Mouse (Mus musculus) C2C12 (cell line): ENCODE data around the gene Galnt12. TPM values are rescaled to one million over a fixed set of nuclear protein-coding genes. Genes with fewer than 3 reads are reported as not detected.

Experiments
- H3K27me3 ChIP-seq: one replicate; pipeline ENCODE4 v1.6.1; 2011; ENCODE audit not compliant: control insufficient read depth, insufficient read depth, insufficient read length
- H3K36me3 ChIP-seq: one replicate; pipeline ENCODE4 v1.6.1; 2011; ENCODE audit not compliant: control insufficient read depth, insufficient read depth
- H3K4me3 ChIP-seq: one replicate; pipeline ENCODE4 v1.5.1; 2011; ENCODE audit warnings: mild to moderate bottlenecking, control low read depth; ENCODE audit not compliant: poor library complexity, insufficient read depth, severe bottlenecking
- H3K79me2 ChIP-seq: one replicate; pipeline ENCODE4 v1.6.1; 2011; ENCODE audit not compliant: control insufficient read depth, insufficient read depth
- H3K79me3 ChIP-seq: one replicate; pipeline ENCODE4 v1.6.1; 2011; ENCODE audit warnings: low read depth, control low read depth
- H3ac ChIP-seq: one replicate; pipeline ENCODE3; 2011; ENCODE audit warnings: low read depth; ENCODE audit not compliant: control insufficient read depth, insufficient read length
- CEBPB ChIP-seq: IDR thresholded peaks from one replicate; pipeline ENCODE4 v1.6.1; 2011; ENCODE audit warnings: low read depth, mild to moderate bottlenecking, control low read depth, moderate library complexity
- CTCF ChIP-seq: IDR thresholded peaks from one replicate; pipeline ENCODE4 v1.5.1; 2011; ENCODE audit not compliant: control insufficient read depth, insufficient read depth, insufficient read length
- FOSL1 ChIP-seq: IDR thresholded peaks from one replicate; pipeline ENCODE4 v1.8.0; 2011; ENCODE audit warnings: mild to moderate bottlenecking, low read length; ENCODE audit not compliant: poor library complexity, insufficient read depth, severe bottlenecking
- MAX ChIP-seq: IDR thresholded peaks from one replicate; pipeline ENCODE4 v1.6.1; 2011; ENCODE audit warnings: mild to moderate bottlenecking, control low read depth
- MYOD1 ChIP-seq: IDR thresholded peaks from one replicate; pipeline ENCODE4 v1.6.1; 2011; ENCODE audit warnings: low read depth; ENCODE audit not compliant: control insufficient read depth, insufficient read length
- MYOG ChIP-seq: IDR thresholded peaks from one replicate; pipeline ENCODE4 v1.6.1; 2011; ENCODE audit not compliant: control insufficient read depth, insufficient read length; ENCODE audit errors: extremely low read depth
- USF1 ChIP-seq: IDR thresholded peaks from one replicate; pipeline ENCODE4 v1.6.1; 2011; ENCODE audit warnings: low read depth, mild to moderate bottlenecking, control low read depth, moderate library complexity
- long read RNA-seq, 2 experiments: library from polyadenylated mRNA; unstranded; transcript quantifications; one replicate each; pipeline ENCODE4 v2.0.0; 2019 to 2020
- polyA plus RNA-seq: library from polyadenylated mRNA; unstranded; fragments of >200 nt; fragmentation: generic; extraction: Trizol; gene quantifications from one replicate; pipeline ENCODE4 v1.2.1, GENCODE M21; 2012; ENCODE audit warnings: missing spikeins

The Galnt12 gene
- polyA plus RNA-seq: 0.01 TPM
- long read RNA-seq, experiment 1: 0 reads
- long read RNA-seq, experiment 2: 0 reads

DNA sequence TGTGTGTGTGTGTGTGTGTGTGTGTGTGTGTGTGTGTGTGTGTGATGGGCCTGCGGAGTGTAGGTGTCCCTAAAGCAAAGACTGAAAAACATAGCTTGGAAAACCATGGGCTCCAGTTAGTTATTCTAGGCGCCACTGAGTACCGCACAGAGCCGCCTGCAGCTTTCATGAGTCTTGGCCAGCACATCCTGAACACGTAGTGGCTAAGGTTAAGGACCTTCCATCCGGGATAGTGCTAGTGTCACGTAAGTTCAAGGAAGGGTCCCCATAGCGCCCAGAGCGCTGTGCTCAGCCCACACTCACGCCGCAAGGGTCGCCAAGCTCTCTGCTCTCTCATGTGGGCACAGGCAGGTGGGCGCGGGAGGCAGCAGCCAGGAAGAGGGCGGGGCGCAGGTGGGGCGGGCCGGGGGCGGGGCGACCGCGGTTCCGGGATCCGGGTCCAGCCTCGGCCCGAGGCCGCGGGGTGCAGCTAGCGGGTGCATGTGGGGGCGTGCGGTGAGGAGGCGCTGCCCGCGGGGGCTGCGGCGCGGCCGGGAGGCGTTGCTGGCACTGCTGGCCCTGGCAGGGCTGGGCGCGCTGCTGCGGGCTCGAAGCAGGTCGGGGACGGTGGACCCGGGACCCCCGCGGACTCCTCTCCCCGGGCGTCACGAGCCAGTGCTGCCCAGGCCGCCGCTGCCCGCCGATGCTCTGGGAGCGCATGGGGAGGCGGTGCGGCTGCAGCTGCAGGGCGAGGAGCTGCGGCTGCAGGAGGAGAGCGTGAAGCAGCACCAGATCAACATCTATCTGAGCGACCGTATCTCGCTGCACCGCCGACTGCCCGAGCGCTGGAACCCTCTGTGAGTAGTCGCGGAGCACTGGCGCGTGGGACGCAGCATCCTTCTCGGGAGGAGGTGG is at the start of gene Galnt12:
Galnt12 (plus strand) TSS at position 417 of the 894 bp plus-strand sequence.
- Histone ChIP-seq H3K27me3 (peaks cover 28% of the 10 kb centered on the region), H3ac (no peak within 1 kb of the TSS), H3K36me3 (no peaks in the 10 kb centered on the region), H3K4me3 (no peak within 1 kb of the TSS), H3K79me2 (no peaks in the 10 kb centered on the region), H3K79me3 (no peaks in the 10 kb centered on the region)
- no peak for TF ChIP-seq MYOD1
- no peak for TF ChIP-seq MYOG
- TF ChIP-seq MAX: no peak
- TF ChIP-seq CTCF: no peak
- no peak for TF ChIP-seq FOSL1
- no peak for TF ChIP-seq CEBPB
- no peak for TF ChIP-seq USF1

DNA sequence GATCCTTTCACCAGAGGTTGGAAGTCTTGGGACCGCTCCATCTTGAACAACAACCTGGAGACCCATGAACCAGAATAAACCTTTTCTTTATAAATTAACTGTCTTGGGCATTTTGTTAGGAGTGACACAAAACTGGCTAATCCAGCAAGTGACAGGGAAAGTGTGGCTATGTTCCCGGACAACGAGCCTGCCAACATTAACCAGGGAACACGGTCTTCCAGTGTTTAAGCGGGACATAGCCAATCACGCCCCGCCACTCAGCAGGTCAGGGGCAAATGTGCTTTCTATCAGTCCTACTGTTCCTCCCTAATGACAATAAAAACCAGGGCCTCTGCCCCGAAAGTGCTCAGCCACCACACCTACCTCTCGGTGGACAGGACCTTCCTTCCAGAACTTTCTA is 47.8 kb upstream of the Galnt12 start:
- no peaks in the 10 kb centered on the region for H3K36me3 ChIP-seq
- H3K79me3 ChIP-seq: no peaks in the 10 kb centered on the region
- no peak overlapping the region for H3ac ChIP-seq
- H3K4me3 ChIP-seq: no peak overlapping the region
- H3K79me2 ChIP-seq: no peaks in the 10 kb centered on the region
- TF ChIP-seq MYOG: no peak
- no peak for TF ChIP-seq MYOD1
- TF ChIP-seq USF1: no peak
- no peaks in the 10 kb centered on the region for H3K27me3 ChIP-seq

GRCm38 (mm10) chr4:47046974-47047373 is 44.7 kb upstream of the Galnt12 start:
- H3ac ChIP-seq: no peak overlapping the region
- H3K36me3 ChIP-seq: no peaks in the 10 kb centered on the region
- no peaks in the 10 kb centered on the region for H3K27me3 ChIP-seq
- H3K4me3 ChIP-seq: no peak overlapping the region
- TF ChIP-seq CEBPB (no peak), MAX (no peak), MYOD1 (no peak), FOSL1 (no peak), USF1 (no peak), MYOG (no peak), CTCF (no peak)
- H3K79me3 ChIP-seq: no peaks in the 10 kb centered on the region
- H3K79me2 ChIP-seq: no peaks in the 10 kb centered on the region

- no peaks in the 10 kb centered on the region for H3K27me3 ChIP-seq
- H3K36me3 ChIP-seq: no peaks in the 10 kb centered on the region
- TF ChIP-seq MAX (no peak), MYOD1 (no peak), CEBPB (no peak), CTCF (no peak), FOSL1 (no peak), USF1 (no peak), MYOG (no peak)
- H3K79me3 ChIP-seq: no peaks in the 10 kb centered on the region
- H3K79me2 ChIP-seq: no peaks in the 10 kb centered on the region
- H3ac ChIP-seq: no peak overlapping the region
- no peak overlapping the region for H3K4me3 ChIP-seq
These were observed 43.9 kb upstream of the Galnt12 start for GRCm38 (mm10) chr4:47047765-47048164.

GRCm38 (mm10) chr4:47049216-47049615 is 42.5 kb upstream of the Galnt12 start:
- H3K79me3 ChIP-seq: no peaks in the 10 kb centered on the region
- H3K79me2 ChIP-seq: no peaks in the 10 kb centered on the region
- no peak overlapping the region for H3ac ChIP-seq
- no peak overlapping the region for H3K4me3 ChIP-seq
- TF ChIP-seq MYOD1 (no peak), CTCF (no peak), MYOG (no peak)
- H3K36me3 ChIP-seq: no peaks in the 10 kb centered on the region
- H3K27me3 ChIP-seq: no peaks in the 10 kb centered on the region
